Mouse (Mus musculus) thymus, postnatal 4 days (tissue): Measurements from ENCODE around the gene Grm6.

Source experiments
- DNase-seq: peaks from one replicate; pipeline ENCODE4 v3.0.0; 2021

The Grm6 gene

GRCm38 (mm10) chr11:50850177-50850735 lies at the start of gene Grm6:
Grm6 (plus strand) TSS chr11:50850685.
- DNase-seq: peak; percentile 63

- no peak for DNase-seq
Observed at GRCm38 (mm10) chr11:50814233-50814632, 36.3 kb upstream of the Grm6 start.

- DNase-seq: no peak
Observed at GRCm38 (mm10) chr11:50826214-50826613, 24.3 kb upstream of the Grm6 start.

GRCm38 (mm10) chr11:50827010-50827953 lies 23.2 kb upstream of the Grm6 start, which contains the start of gene Zfp354c:
Zfp354c (minus strand) TSS chr11:50827724.
- DNase-seq: peak; percentile 89

- DNase-seq: peak; percentile 13
Observed at GRCm38 (mm10) chr11:50835727-50836126, 14.8 kb upstream of the Grm6 start.

GRCm38 (mm10) chr11:50841023-50841735 lies 9.3 kb upstream of the Grm6 start, which contains the start of gene Zfp879:
Zfp879 (minus strand) TSS chr11:50841552.
- peak; percentile 94 for DNase-seq

- DNase-seq: no peak
Observed at GRCm38 (mm10) chr11:50845951-50846350, 4.5 kb upstream of the Grm6 start.

- peak; percentile 71 for DNase-seq
Observed at GRCm38 (mm10) chr11:50847047-50847446, 3.4 kb upstream of the Grm6 start.

GRCm38 (mm10) chr11:50848520-50849137 lies 1.9 kb upstream of the Grm6 start:
- peak; percentile 47 for DNase-seq

- DNase-seq: peak; percentile 43
Observed at GRCm38 (mm10) chr11:50849310-50849709, 1.2 kb upstream of the Grm6 start.

- DNase-seq: peak; percentile 67
Observed at GRCm38 (mm10) chr11:50850989-50851601, 610 bp downstream of the Grm6 start.

- no peak for DNase-seq
Observed at GRCm38 (mm10) chr11:50878641-50879040, 28.2 kb downstream of the Grm6 start.

GRCm38 (mm10) chr11:50883756-50884155 lies 33.3 kb downstream of the Grm6 start:
- DNase-seq: peak; percentile 52

- no peak for DNase-seq
Observed at GRCm38 (mm10) chr11:50886231-50886932, 35.9 kb downstream of the Grm6 start.

- DNase-seq: no peak
Observed at GRCm38 (mm10) chr11:50886933-50887293, 36.4 kb downstream of the Grm6 start.

- DNase-seq: peak; percentile 37
Observed at GRCm38 (mm10) chr11:50887390-50888128, 37.1 kb downstream of the Grm6 start, which contains the start of gene Zfp454. Zfp454 (minus strand) TSS chr11:50887651.

- DNase-seq: peak; percentile 62
Observed at GRCm38 (mm10) chr11:50892441-50892840, 42.0 kb downstream of the Grm6 start.

- DNase-seq: no peak
Observed at GRCm38 (mm10) chr11:50897359-50897758, 46.9 kb downstream of the Grm6 start.

GRCm38 (mm10) chr11:50908136-50908535 lies 57.7 kb downstream of the Grm6 start:
- DNase-seq: no peak

GRCm38 (mm10) chr11:50913301-50913700 lies 62.8 kb downstream of the Grm6 start:
- DNase-seq: no peak

- no peak for DNase-seq
Observed at GRCm38 (mm10) chr11:50914461-50914860, 64.0 kb downstream of the Grm6 start.
